Mouse (Mus musculus): ENCODE results near the gene Fosl1.

DNA sequence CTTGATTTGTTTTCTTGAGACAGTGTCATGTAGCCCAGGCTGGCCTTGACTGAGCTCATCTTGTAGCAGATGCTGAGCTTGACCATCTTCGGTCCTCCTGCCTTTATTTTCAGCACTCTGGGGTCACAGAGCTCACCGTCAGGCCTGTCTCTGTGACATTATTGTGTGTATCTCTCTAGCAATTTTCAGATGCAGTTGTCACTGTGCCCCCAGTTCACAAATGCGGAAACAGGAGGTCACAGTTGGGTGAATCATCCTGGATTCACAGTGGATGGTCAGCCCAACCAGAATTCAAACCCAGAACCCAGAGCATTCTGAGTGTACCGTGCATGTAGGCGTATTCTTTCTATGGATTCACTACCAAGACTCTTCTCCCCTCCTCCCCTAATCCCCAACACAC is 1.6 kb upstream of the Fosl1 start:
- TF ChIP-seq CTCF (IDR thresholded peaks at IDR 0.05; ENCODE audit: insufficient read depth, low read length) (no peak), POLR2A (IDR thresholded peaks at IDR 0.05; ENCODE audit: borderline replicate concordance, extremely low read depth, low read depth, low read length) (no peak)

Data from lung, adult 2 months (tissue).